Comparison of ENCODE assay signal across 11 mouse cellular contexts in genomic region chr1:20677987-20678386, GRCm38 (mm10). TPM values are rescaled to one million over a fixed set of nuclear protein-coding genes. Genes with fewer than 3 reads are reported as not detected.
DNase-seq lines count a peak whose midpoint lies in the region; ATAC-seq and TF ChIP-seq lines count a peak whose summit lies in the region.
"Had no signal": no experiment of that assay in that cellular context is flagged by ENCODE, and none has a peak within 500 bp of the region (broad histone marks: within the 10 kb centered on the region; RNA-seq: fewer than 3 reads in every experiment).

No protein-coding gene starts in this region.

- no peaks in the 10 kb centered on the region for H3K4me1 ChIP-seq in midbrain, embryonic 11.5 days (ENCODE audit: control insufficient read depth, insufficient read depth, low read length)
- no peaks in the 10 kb centered on the region for H3K4me1 ChIP-seq in midbrain, embryonic 15.5 days
- no peaks in the 10 kb centered on the region for H3K4me1 ChIP-seq in embryonic facial prominence, embryonic 11.5 days (ENCODE audit: control insufficient read depth, insufficient read depth, low read length)
- H3K4me1 ChIP-seq in hindbrain, postnatal 0 days (ENCODE audit: insufficient read depth, low read length) = no peaks in the 10 kb centered on the region
- no peaks in the 10 kb centered on the region for H3K4me1 ChIP-seq in liver, embryonic 11.5 days (replicated peaks; ENCODE audit: control insufficient read depth, insufficient read depth, low read length)

- ATAC-seq in midbrain, embryonic 11.5 days (ENCODE audit: low FRiP score) = peak; percentile 80
- no peak for ATAC-seq in midbrain, embryonic 15.5 days (replicated peaks)
- no peak for ATAC-seq in embryonic facial prominence, embryonic 11.5 days (replicated peaks; ENCODE audit: insufficient number of reproducible peaks, low FRiP score, low TSS enrichment, low read depth)
- ATAC-seq in hindbrain, postnatal 0 days = no peak
- no peak for ATAC-seq in liver, embryonic 11.5 days (replicated peaks; ENCODE audit: low FRiP score)

- peak; percentile 80 for DNase-seq in midbrain, embryonic 11.5 days (ENCODE audit: low spot score, missing footprints)
- peak; percentile 4 for DNase-seq in embryonic facial prominence, embryonic 11.5 days (ENCODE audit: low spot score)
- peak; percentile 7 for DNase-seq in hindbrain, postnatal 0 days (ENCODE audit: low spot score)
- DNase-seq in lung, postnatal 10 days = no peak
- DNase-seq in cerebellum, adult 11 months = no peak
- no peak for DNase-seq in liver, embryonic 11.5 days (ENCODE audit: low spot score)
- DNase-seq: kidney, adult 8-10 months; left cerebral cortex, postnatal 4 days had no signal

- 13% methylated on average over 3 of the region's 3 CpGs for WGBS in midbrain, embryonic 11.5 days
- 27% methylated on average over 3 of the region's 3 CpGs for WGBS in midbrain, embryonic 15.5 days
- 22% methylated on average over 3 of the region's 3 CpGs for WGBS in embryonic facial prominence, embryonic 11.5 days
- WGBS in hindbrain, postnatal 0 days = 12% methylated on average over 3 of the region's 3 CpGs
- 63% methylated on average over 3 of the region's 3 CpGs for WGBS in liver, embryonic 11.5 days

- no peak overlapping the region for H3K4me2 ChIP-seq in midbrain, embryonic 11.5 days
- H3K4me2 ChIP-seq in midbrain, embryonic 15.5 days = no peak overlapping the region
- H3K4me2 ChIP-seq in embryonic facial prominence, embryonic 11.5 days (ENCODE audit: low read depth, low read length) = no peak overlapping the region
- no peak overlapping the region for H3K4me2 ChIP-seq in hindbrain, postnatal 0 days (ENCODE audit: low read depth, low read length)
- H3K4me2 ChIP-seq in liver, embryonic 11.5 days = no peak overlapping the region

- H3K27ac ChIP-seq in midbrain, embryonic 11.5 days (ENCODE audit: low read depth, low read length) = no peak overlapping the region
- H3K27ac ChIP-seq in midbrain, embryonic 15.5 days = no peak overlapping the region
- no peak overlapping the region for H3K27ac ChIP-seq in embryonic facial prominence, embryonic 11.5 days (replicated peaks; ENCODE audit: low read depth, low read length)
- no peak overlapping the region for H3K27ac ChIP-seq in hindbrain, postnatal 0 days
- H3K27ac ChIP-seq in liver, embryonic 11.5 days (ENCODE audit: low read depth, low read length) = no peak overlapping the region
- H3K27ac ChIP-seq: heart, embryonic 10.5 days had no signal

- H3K4me3 ChIP-seq in midbrain, embryonic 11.5 days (ENCODE audit: low read depth, low read length) = no peak overlapping the region
- H3K4me3 ChIP-seq in midbrain, embryonic 15.5 days = no peak overlapping the region
- H3K4me3 ChIP-seq in embryonic facial prominence, embryonic 11.5 days (ENCODE audit: low read depth, low read length) = no peak overlapping the region
- H3K4me3 ChIP-seq in hindbrain, postnatal 0 days (ENCODE audit: low read length) = no peak overlapping the region
- no peak overlapping the region for H3K4me3 ChIP-seq in liver, embryonic 11.5 days (ENCODE audit: low read depth, low read length)
- H3K4me3 ChIP-seq: heart, embryonic 10.5 days had no signal

- H3K9me3 ChIP-seq in midbrain, embryonic 11.5 days (ENCODE audit: control insufficient read depth, low read length) = no peaks in the 10 kb centered on the region
- H3K9me3 ChIP-seq in midbrain, embryonic 15.5 days = no peaks in the 10 kb centered on the region
- no peaks in the 10 kb centered on the region for H3K9me3 ChIP-seq in embryonic facial prominence, embryonic 11.5 days (replicated peaks; ENCODE audit: control insufficient read depth, low read length)
- H3K9me3 ChIP-seq in hindbrain, postnatal 0 days (ENCODE audit: low read length) = no peaks in the 10 kb centered on the region
- H3K9me3 ChIP-seq in liver, embryonic 11.5 days (ENCODE audit: control insufficient read depth, low read length) = no peaks in the 10 kb centered on the region
- H3K9me3 ChIP-seq: heart, embryonic 10.5 days had no signal

- no peaks in the 10 kb centered on the region for H3K36me3 ChIP-seq in midbrain, embryonic 11.5 days (ENCODE audit: control insufficient read depth, insufficient read depth, low read length)
- no peaks in the 10 kb centered on the region for H3K36me3 ChIP-seq in midbrain, embryonic 15.5 days (replicated peaks)
- H3K36me3 ChIP-seq in embryonic facial prominence, embryonic 11.5 days (replicated peaks; ENCODE audit: control insufficient read depth, insufficient read depth, low read depth, low read length) = no peaks in the 10 kb centered on the region
- H3K36me3 ChIP-seq in hindbrain, postnatal 0 days (ENCODE audit: insufficient read depth, low read length) = no peaks in the 10 kb centered on the region
- H3K36me3 ChIP-seq in liver, embryonic 11.5 days (ENCODE audit: control insufficient read depth, insufficient read depth, low read length) = no peaks in the 10 kb centered on the region
- H3K36me3 ChIP-seq: heart, embryonic 10.5 days had no signal

- H3K9ac ChIP-seq in midbrain, embryonic 11.5 days (ENCODE audit: low read length) = no peak overlapping the region
- H3K9ac ChIP-seq in midbrain, embryonic 15.5 days = no peak overlapping the region
- H3K9ac ChIP-seq in embryonic facial prominence, embryonic 11.5 days (replicated peaks; ENCODE audit: low read length) = no peak overlapping the region
- no peak overlapping the region for H3K9ac ChIP-seq in hindbrain, postnatal 0 days (replicated peaks; ENCODE audit: low read length)
- H3K9ac ChIP-seq in liver, embryonic 11.5 days (ENCODE audit: low read depth, low read length) = no peak overlapping the region

- H3K27me3 ChIP-seq in midbrain, embryonic 11.5 days (ENCODE audit: control insufficient read depth, insufficient read depth, low read length) = no peaks in the 10 kb centered on the region
- H3K27me3 ChIP-seq in midbrain, embryonic 15.5 days (replicated peaks) = no peaks in the 10 kb centered on the region
- no peaks in the 10 kb centered on the region for H3K27me3 ChIP-seq in embryonic facial prominence, embryonic 11.5 days (ENCODE audit: control insufficient read depth, insufficient read depth, low read length)
- no peaks in the 10 kb centered on the region for H3K27me3 ChIP-seq in hindbrain, postnatal 0 days (ENCODE audit: insufficient read depth, low read length)
- no peaks in the 10 kb centered on the region for H3K27me3 ChIP-seq in liver, embryonic 11.5 days (replicated peaks; ENCODE audit: control insufficient read depth, insufficient read depth, low read length)

- TF ChIP-seq CTCF in hindbrain, postnatal 0 days (IDR thresholded peaks at IDR 0.05; ENCODE audit: low read depth) = no peak

RNA-seq across cellular contexts. Expression of gene Il17a, which starts 52.7 kb away (rescaled TPM):
- not detected in 2 replicates for polyA plus RNA-seq in midbrain, embryonic 11.5 days (2014; fragmentation: Nextera tagmentation; extraction: Ambion mirVana)
- polyA plus RNA-seq in midbrain, embryonic 15.5 days (2015; fragmentation: Nextera tagmentation; extraction: Ambion mirVana) = not detected in 2 replicates
- polyA plus RNA-seq in embryonic facial prominence, embryonic 11.5 days (2014; fragmentation: Nextera tagmentation; extraction: Ambion mirVana) = not detected in 2 replicates
- total RNA-seq in hindbrain, postnatal 0 days (2014; rRNA removed) = not detected in 2 replicates
- polyA plus RNA-seq in hindbrain, postnatal 0 days (2015; fragmentation: Nextera tagmentation; extraction: Ambion mirVana) = not detected in 2 replicates
- not detected in 2 replicates for polyA plus RNA-seq in liver, embryonic 11.5 days (2014; fragmentation: Nextera tagmentation; extraction: Ambion mirVana)
- total RNA-seq: left cerebral cortex, postnatal 4 days had no signal
- polyA plus RNA-seq: heart, embryonic 10.5 days; lung, embryonic 16.5 days had no signal

Comparison
In these comparisons a context has a peak if more than half of its experiments do, and no peak if none do; other contexts are left out.
1. DNase-seq: peak in midbrain, embryonic 11.5 days (single experiment), embryonic facial prominence, embryonic 11.5 days (single experiment) and hindbrain, postnatal 0 days (single experiment); none in lung, postnatal 10 days (single experiment), cerebellum, adult 11 months (single experiment) and liver, embryonic 11.5 days (single experiment).